9 mouse cellular contexts compared by ENCODE assay signal in genomic region chr5:38632463-38633449, GRCm38 (mm10). TPM values are rescaled to one million over a fixed set of nuclear protein-coding genes. Genes with fewer than 3 reads are reported as not detected.
A peak's percentile ranks its signal among the peaks of the same experiment; 100 is the strongest.
DNase-seq lines count a peak whose midpoint lies in the region; ATAC-seq and TF ChIP-seq lines count a peak whose summit lies in the region.
"Had no signal": no experiment of that assay in that cellular context is flagged by ENCODE, and none has a peak within 500 bp of the region (broad histone marks: within the 10 kb centered on the region; RNA-seq: fewer than 3 reads in every experiment).

No protein-coding gene starts in this region.

- H3K9me3 ChIP-seq in CH12.LX (replicated peaks; ENCODE audit: low read length): no peaks in the 10 kb centered on the region
- H3K9me3 ChIP-seq in embryonic facial prominence, embryonic 11.5 days (replicated peaks; ENCODE audit: control insufficient read depth, low read length): no peaks in the 10 kb centered on the region
- H3K9me3 ChIP-seq: heart, embryonic 15.5 days had no signal

- TF ChIP-seq EP300 in CH12.LX (IDR thresholded peaks at IDR 0.05; ENCODE audit: low read length): no peak

- intact Hi-C loops in heart, postnatal 14 days (cut with DNase I): loop anchor here (2.0 kb wide), 2 partner anchors 52 to 326 kb away; no protein-coding TSS in a partner anchor

- H3K4me1 ChIP-seq in CH12.LX (ENCODE audit: control insufficient read depth in 1 of 2, insufficient read depth in 2 of 2): no peaks in the 10 kb centered on the region
- no peaks in the 10 kb centered on the region for H3K4me1 ChIP-seq in embryonic facial prominence, embryonic 11.5 days (ENCODE audit: control insufficient read depth, insufficient read depth, low read length)
- H3K4me1 ChIP-seq: heart, embryonic 15.5 days had no signal

- no peaks in the 10 kb centered on the region for H3K79me2 ChIP-seq in CH12.LX (replicated peaks; ENCODE audit: control insufficient read depth, extremely low read depth, insufficient read depth, poor library complexity, severe bottlenecking)

- peak; percentile 25; the same call in 1 of the 2 replicates for ATAC-seq in embryonic facial prominence, embryonic 11.5 days (replicated peaks; ENCODE audit: insufficient number of reproducible peaks, low FRiP score, low TSS enrichment, low read depth)

- TF ChIP-seq RAD21 in CH12.LX (IDR thresholded peaks at IDR 0.05; ENCODE audit: low read depth, low read length): peak; percentile 75

- no peak for TF ChIP-seq POLR2A in CH12.LX (IDR thresholded peaks at IDR 0.05; ENCODE audit: low read depth, low read length)

- H3K4me2 ChIP-seq in CH12.LX (ENCODE audit: insufficient read depth, low read depth, poor library complexity, severe bottlenecking): no peak overlapping the region
- H3K4me2 ChIP-seq in embryonic facial prominence, embryonic 11.5 days (ENCODE audit: low read depth, low read length): no peak overlapping the region
- H3K4me2 ChIP-seq: heart, embryonic 15.5 days had no signal

- no peak overlapping the region for H3K9ac ChIP-seq in CH12.LX (ENCODE audit: insufficient read depth, low read depth)
- no peak overlapping the region for H3K9ac ChIP-seq in embryonic facial prominence, embryonic 11.5 days (replicated peaks; ENCODE audit: low read length)
- H3K9ac ChIP-seq: heart, embryonic 15.5 days had no signal

- no peak overlapping the region for H3K4me3 ChIP-seq in CH12.LX (replicated peaks in 1 of 3; ENCODE audit: low read depth in 2 of 3, low read length in 2 of 3, poor library complexity in 1 of 3)
- H3K4me3 ChIP-seq in embryonic facial prominence, embryonic 11.5 days (ENCODE audit: low read depth, low read length): no peak overlapping the region
- H3K4me3 ChIP-seq: heart, embryonic 15.5 days had no signal

- DNase-seq in CH12.LX (ENCODE audit: extremely low read depth): peak; percentile 58
- DNase-seq in adrenal gland, postnatal 14 days: peak; percentile 83
- peak; percentile 90 for DNase-seq in embryonic facial prominence, embryonic 11.5 days (ENCODE audit: low spot score)
- peak; percentile 67 to 81 for DNase-seq in heart, postnatal 14 days
- peak; percentile 52 to 79 for DNase-seq in layer of hippocampus, adult 8-10 months (ENCODE audit: low spot score in 2 of 2)
- peak; percentile 87 for DNase-seq in lung, postnatal 10 days
- peak; percentile 80 for DNase-seq in retina, embryonic 14.5 days (ENCODE audit: low spot score)
- DNase-seq in thymus, postnatal 36 days: peak; percentile 52 to 65

- in situ Hi-C loops in CH12.LX (cut with MboI; ENCODE audit: low pct_ligation_motif_present, low pct_unique_long_range_greater_than_20kb, low sequenced_read_pairs): no loop called here

- no peaks in the 10 kb centered on the region for H3K27me3 ChIP-seq in CH12.LX (replicated peaks)
- no peaks in the 10 kb centered on the region for H3K27me3 ChIP-seq in embryonic facial prominence, embryonic 11.5 days (ENCODE audit: control insufficient read depth, insufficient read depth, low read length)
- H3K27me3 ChIP-seq: heart, embryonic 15.5 days had no signal

- no peaks in the 10 kb centered on the region for H3K36me3 ChIP-seq in CH12.LX (replicated peaks in 1 of 2; ENCODE audit: control insufficient read depth in 1 of 2, insufficient read depth in 1 of 2, low read length in 1 of 2)
- H3K36me3 ChIP-seq in embryonic facial prominence, embryonic 11.5 days (replicated peaks; ENCODE audit: control insufficient read depth, insufficient read depth, low read depth, low read length): no peaks in the 10 kb centered on the region
- H3K36me3 ChIP-seq: heart, embryonic 15.5 days had no signal

- H3K27ac ChIP-seq in CH12.LX (ENCODE audit: insufficient read depth, low read depth): no peak overlapping the region
- no peak overlapping the region for H3K27ac ChIP-seq in embryonic facial prominence, embryonic 11.5 days (replicated peaks; ENCODE audit: low read depth, low read length)
- H3K27ac ChIP-seq: heart, embryonic 15.5 days had no signal

- 64% methylated on average over 13 of the region's 13 CpGs for WGBS in embryonic facial prominence, embryonic 11.5 days

- dilution Hi-C loops in CH12.LX (cut with MboI; ENCODE audit: extremely low pct_ligation_motif_present, extremely low pct_unique_long_range_greater_than_20kb, low sequenced_read_pairs): no loop called here

- peak; percentile 56 to 79 for TF ChIP-seq CTCF in CH12.LX (conservative IDR thresholded peaks at IDR 0.05 in 1 of 2, IDR thresholded peaks at IDR 0.05 in 1 of 2; ENCODE audit: low read depth in 2 of 2, low read length in 2 of 2)

TF ChIP-seq in CH12.LX, 34 proteins besides CTCF, POLR2A, EP300 and RAD21:
- no peak for TF ChIP-seq USF2 (conservative IDR thresholded peaks at IDR 0.05; ENCODE audit: low read depth, low read length)
- TF ChIP-seq SMC3 (IDR thresholded peaks at IDR 0.05; ENCODE audit: low read depth, low read length): peak; percentile 61
TF ChIP-seq in CH12.LX: peak in this region for 1.

RNA-seq across cellular contexts. Expression of gene Zfp518b, which starts 51.9 kb away (rescaled TPM):
- total RNA-seq in CH12.LX (2012; rRNA removed): not detected in 2 replicates
- total RNA-seq in CH12.LX (2014; rRNA removed): not detected in 2 replicates
- not detected in 2 replicates for polyA plus RNA-seq in CH12.LX (2012; ENCODE audit: insufficient read length, low read depth)
- total RNA-seq in adrenal gland, postnatal 14 days (2021): 5.9 and 7.1 TPM in 2 replicates
- 40.6 and 43.0 TPM in 2 replicates for polyA plus RNA-seq in embryonic facial prominence, embryonic 11.5 days (2014; fragmentation: Nextera tagmentation; extraction: Ambion mirVana)
- total RNA-seq in heart, postnatal 14 days (2021): 1 to 10 TPM; 5.2 to 6.4 TPM
- 10 to 100 TPM; 11.0 to 12.2 (median 11.9) TPM for total RNA-seq in layer of hippocampus, adult 8-10 months (2022)
